Mouse (Mus musculus) bone marrow, adult 2 months (tissue): ENCODE results near the gene Arhgap24. TPM values are rescaled to one million over a fixed set of nuclear protein-coding genes. Genes with fewer than 3 reads are reported as not detected.

Source experiments
- H3K27ac ChIP-seq: fragments of 200-500 bp; 2 replicates; pipeline ENCODE4 v1.5.1; 2012; ENCODE audit warnings: low read depth, mild to moderate bottlenecking, control low read depth, inconsistent platforms, low read length; ENCODE audit not compliant: control insufficient read depth, poor library complexity, insufficient read depth
- H3K4me1 ChIP-seq: fragments of 200-500 bp; 2 replicates; pipeline ENCODE4 v1.6.1; 2011; ENCODE audit warnings: low read length; ENCODE audit not compliant: control insufficient read depth, insufficient read depth
- H3K4me3 ChIP-seq: fragments of 200-500 bp; replicated peaks from 2 replicates; pipeline ENCODE3; 2011; ENCODE audit warnings: mild to moderate bottlenecking, low read depth, low read length, control low read depth; ENCODE audit not compliant: control insufficient read depth
- CTCF ChIP-seq: fragments of 200-500 bp; IDR thresholded peaks from 2 replicates; pipeline ENCODE4 v1.5.1; 2011; ENCODE audit warnings: low read length, control low read depth; ENCODE audit not compliant: control insufficient read depth, insufficient read depth
- POLR2A ChIP-seq: fragments of 200-500 bp; IDR thresholded peaks from 2 replicates; pipeline ENCODE4 v1.6.1; 2011; ENCODE audit warnings: low read depth, mild to moderate bottlenecking, control low read depth, low read length, borderline replicate concordance; ENCODE audit not compliant: control insufficient read depth
- WGBS: fragments of 180-500 bp; shearing (Covaris S2); methylation state at CpG from one replicate; pipeline ENCODE4 v1.1.7; 2018; 5-methylcytosine and 5-hydroxymethylcytosine counted together
- polyA plus RNA-seq: library from polyadenylated mRNA; stranded (reverse); fragments of >200 nt; gene quantifications from 2 replicates; pipeline ENCODE4 v1.2.4, GENCODE M21; 2011; ENCODE audit warnings: low replicate concordance; ENCODE audit not compliant: missing spikeins, insufficient read depth, insufficient read length

The Arhgap24 gene
- polyA plus RNA-seq, 1 experiment = 4.1 TPM

DNA sequence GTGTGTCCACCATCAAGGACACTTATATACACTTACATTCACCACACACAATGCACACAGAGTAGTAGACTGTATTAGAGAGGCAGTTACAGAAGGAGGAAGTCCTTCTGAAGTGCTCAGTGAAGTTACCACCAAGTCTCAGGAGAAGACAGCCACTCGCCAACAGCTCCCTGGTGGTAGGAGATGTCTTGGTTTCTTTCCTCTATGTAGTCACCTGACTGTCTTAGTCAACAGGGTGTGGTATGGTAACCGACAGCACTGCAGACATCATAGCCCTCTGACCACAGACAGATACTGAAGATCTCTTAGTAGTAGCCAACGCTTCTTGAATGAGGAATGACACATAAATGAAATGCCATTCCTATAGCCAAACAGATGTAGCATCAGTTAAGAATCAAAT lies 212.7 kb downstream of the Arhgap24 start:
- Histone ChIP-seq H3K4me1 (no peaks in the 10 kb centered on the region), H3K4me3 (no peak overlapping the region), H3K27ac (no peak overlapping the region)
- 19% methylated on average over 3 of the region's 3 CpGs for WGBS
- TF ChIP-seq POLR2A = no peak
- no peak for TF ChIP-seq CTCF

DNA sequence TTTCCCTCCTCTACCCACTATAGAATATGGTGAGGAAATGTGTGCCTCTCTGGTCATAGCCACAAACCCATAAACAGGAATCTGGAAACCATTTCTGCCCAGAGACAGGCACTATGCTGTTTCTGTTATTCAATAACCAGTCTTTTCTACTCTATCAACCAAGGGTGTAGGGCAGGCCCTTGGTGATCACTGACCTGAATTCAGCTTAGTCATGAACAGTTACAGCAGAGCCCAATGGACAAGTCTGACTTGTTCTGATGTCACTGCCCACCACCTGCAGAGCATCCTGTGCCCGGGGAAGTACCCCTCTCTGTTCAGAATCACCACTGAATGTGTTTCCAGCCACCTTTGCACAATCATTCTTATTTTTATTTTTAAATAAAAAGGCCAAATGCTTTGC lies 216.6 kb downstream of the Arhgap24 start:
- no peak for TF ChIP-seq CTCF
- no peak for TF ChIP-seq POLR2A
- Histone ChIP-seq H3K27ac (no peak overlapping the region), H3K4me3 (no peak overlapping the region), H3K4me1 (no peaks in the 10 kb centered on the region)
- WGBS = 8% methylated on average over 1 of the region's 1 CpGs

DNA sequence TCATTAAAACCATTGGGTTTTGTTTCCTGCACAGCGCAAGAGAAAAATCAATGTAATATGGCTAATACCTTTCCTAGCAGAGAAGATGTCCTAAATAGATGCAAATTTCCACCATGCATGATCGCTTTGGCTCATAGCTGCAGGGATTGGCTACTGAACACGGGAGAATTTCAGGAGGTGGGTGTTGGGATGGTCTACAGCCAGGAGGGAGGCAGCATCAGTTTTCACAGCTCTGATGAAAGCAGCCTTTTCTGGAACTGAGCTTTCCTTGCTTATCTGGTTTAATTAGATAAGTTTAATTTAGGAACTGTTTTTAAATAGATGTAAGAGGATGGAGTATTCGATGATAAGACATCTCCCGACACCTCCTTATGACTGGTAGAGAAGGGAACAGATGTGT lies 217.2 kb downstream of the Arhgap24 start:
- Histone ChIP-seq H3K4me3 (no peak overlapping the region), H3K4me1 (no peaks in the 10 kb centered on the region), H3K27ac (no peak overlapping the region)
- 81% methylated on average over 5 of the region's 5 CpGs for WGBS
- no peak for TF ChIP-seq POLR2A
- no peak for TF ChIP-seq CTCF

DNA sequence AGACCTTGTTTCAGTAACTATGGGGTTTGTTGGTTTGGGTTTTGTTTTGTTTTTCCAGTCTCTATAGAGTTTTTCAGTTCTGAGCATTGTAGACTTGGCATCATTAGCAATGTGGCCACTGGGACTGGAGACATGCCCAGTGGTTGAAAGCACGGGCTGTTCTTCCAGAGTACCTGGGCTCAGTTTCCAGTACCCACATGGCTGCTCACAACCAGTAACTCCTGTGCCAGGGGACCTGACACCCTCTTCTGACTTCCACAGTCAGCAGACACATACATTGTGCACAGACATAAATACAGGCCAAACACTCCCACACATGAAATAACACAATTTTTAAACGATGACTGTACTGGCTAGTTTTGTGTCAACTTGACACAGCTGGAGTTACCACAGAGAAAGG lies 217.7 kb downstream of the Arhgap24 start:
- WGBS = 75% methylated on average over 2 of the region's 2 CpGs
- no peak for TF ChIP-seq POLR2A
- TF ChIP-seq CTCF = no peak
- Histone ChIP-seq H3K4me3 (no peak overlapping the region), H3K4me1 (no peaks in the 10 kb centered on the region), H3K27ac (no peak overlapping the region)

DNA sequence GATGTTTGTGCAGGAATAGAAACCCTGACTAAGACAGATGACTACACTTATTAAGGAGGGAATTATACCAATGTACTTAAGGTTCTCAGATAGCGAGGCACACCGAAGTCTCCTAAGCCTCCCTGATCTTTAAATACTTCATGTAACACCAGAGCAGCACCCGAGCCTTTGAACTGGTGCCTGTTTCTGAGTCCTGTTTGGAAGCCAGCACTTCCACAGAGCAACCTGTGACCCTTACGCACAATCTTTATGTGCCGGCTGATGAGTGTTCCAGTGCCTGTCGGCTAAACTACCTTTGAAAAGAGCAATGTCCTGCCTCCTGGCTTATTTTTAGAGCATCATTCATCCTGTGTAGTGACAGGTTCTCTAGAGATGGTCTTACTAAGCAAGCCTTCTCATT lies 221.4 kb downstream of the Arhgap24 start:
- Histone ChIP-seq H3K27ac (no peak overlapping the region), H3K4me1 (no peaks in the 10 kb centered on the region), H3K4me3 (no peak overlapping the region)
- TF ChIP-seq CTCF (no peak), POLR2A (no peak)
- WGBS = 80% methylated on average over 6 of the region's 6 CpGs

DNA sequence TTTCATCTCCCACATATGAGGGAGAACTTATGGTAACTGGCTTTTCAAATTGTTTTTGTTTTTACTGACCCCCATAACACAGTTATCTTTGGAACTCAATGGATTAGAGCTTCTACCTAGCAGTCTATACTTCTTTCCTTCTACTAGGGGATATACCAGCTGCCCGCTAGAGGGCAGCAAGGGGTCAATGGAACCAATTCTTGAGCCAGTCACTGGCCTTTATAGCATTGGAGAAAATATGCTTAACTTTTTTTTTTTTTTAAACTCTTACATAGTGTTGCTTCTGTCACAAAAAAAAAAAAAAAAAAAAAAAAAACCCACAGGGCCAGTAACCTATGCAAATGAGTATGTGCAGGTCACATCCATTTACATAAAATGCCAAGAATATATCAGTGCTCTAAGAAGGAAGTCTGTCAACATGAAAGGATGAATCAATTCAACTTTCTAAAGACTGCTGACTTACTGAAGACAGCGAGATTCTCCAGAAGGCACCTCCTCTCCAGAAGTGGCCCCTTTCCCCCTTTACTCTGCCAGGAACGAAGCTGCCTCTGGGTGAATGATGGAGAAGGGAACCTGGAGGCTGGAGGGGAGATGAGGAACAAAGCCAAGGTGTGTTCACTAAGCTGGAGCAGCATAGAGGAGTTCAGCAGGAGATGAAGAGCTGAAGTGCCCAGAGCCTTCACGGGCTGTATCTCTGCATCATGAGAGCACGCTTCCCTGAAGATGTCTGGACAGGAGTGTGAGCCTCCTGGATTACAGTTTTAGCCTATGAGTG lies 222.3 kb downstream of the Arhgap24 start:
- WGBS = 53% methylated on average over 5 of the region's 5 CpGs
- H3K4me1 ChIP-seq = no peaks in the 10 kb centered on the region
- TF ChIP-seq CTCF = peak; percentile 43; the same call in 1 of the 2 replicates
- no peak for TF ChIP-seq POLR2A
- H3K4me3 ChIP-seq = no peak overlapping the region
- no peak overlapping the region for H3K27ac ChIP-seq

DNA sequence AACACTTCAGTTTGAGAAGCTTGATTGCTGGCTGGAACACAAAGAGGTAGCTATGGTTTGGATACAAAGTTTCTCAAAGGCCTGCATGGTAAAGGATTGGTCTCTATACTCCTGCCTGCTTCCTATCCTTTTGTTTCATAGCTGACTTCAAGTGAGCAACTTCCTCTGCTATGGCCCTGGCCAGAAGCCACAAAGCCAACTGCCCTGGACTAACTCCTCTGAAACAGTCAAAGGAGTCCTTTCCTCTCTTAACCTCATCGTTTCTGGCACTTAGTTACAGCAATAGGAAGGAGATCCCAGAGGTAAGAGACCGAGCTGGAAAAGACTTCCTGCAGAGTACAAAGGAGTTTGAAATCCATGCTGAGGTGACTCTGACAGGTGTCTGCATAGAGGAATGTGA lies 224.0 kb downstream of the Arhgap24 start:
- WGBS = 14% methylated on average over 2 of the region's 2 CpGs
- H3K4me1 ChIP-seq = no peaks in the 10 kb centered on the region
- TF ChIP-seq CTCF (no peak), POLR2A (no peak)
- H3K4me3 ChIP-seq = no peak overlapping the region
- H3K27ac ChIP-seq = no peak overlapping the region

DNA sequence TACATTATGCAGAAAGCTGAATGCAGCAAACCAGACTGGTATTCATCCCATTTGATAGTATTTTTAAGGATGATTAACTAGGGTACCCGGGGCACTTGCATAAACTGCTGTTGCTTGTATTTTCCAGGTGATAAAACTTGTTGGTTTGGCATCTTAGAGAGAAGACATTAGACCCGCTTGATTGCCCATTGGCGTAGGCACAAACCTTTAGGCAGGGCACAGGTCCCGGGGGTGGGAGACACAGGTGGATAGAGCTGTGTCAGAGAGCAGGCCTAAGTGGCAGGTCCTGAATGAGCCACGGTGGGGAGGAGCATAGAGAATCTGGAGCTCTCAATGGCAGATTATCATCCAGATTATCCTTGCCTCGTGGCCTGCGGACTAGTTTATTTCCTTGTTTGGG lies 229.1 kb downstream of the Arhgap24 start:
- no peaks in the 10 kb centered on the region for H3K4me1 ChIP-seq
- H3K4me3 ChIP-seq = no peak overlapping the region
- 81% methylated on average over 7 of the region's 7 CpGs for WGBS
- TF ChIP-seq CTCF = no peak
- TF ChIP-seq POLR2A = no peak
- H3K27ac ChIP-seq = no peak overlapping the region
